Mouse (Mus musculus): Measurements from ENCODE around the gene Dlg4. TPM values are rescaled to one million over a fixed set of nuclear protein-coding genes. Genes with fewer than 3 reads are reported as not detected.

The Dlg4 gene
- polyA plus RNA-seq, 1 experiment = 0.10 TPM

- Histone ChIP-seq H3K4me1 (ENCODE audit: control insufficient read depth) (peaks cover 69% of the 10 kb centered on the region), H3K4me3 (replicated peaks) (peak overlapping the region; percentile 85), H3K36me3 (ENCODE audit: control insufficient read depth) (peaks cover 57% of the 10 kb centered on the region), H3K9me3 (ENCODE audit: control insufficient read depth, low read length) (no peaks in the 10 kb centered on the region), H3K27me3 (ENCODE audit: control insufficient read depth) (no peaks in the 10 kb centered on the region)
- TF ChIP-seq GATA1 (IDR thresholded peaks at IDR 0.05; ENCODE audit: low read length) = no peak
- no peak for TF ChIP-seq TAL1 (IDR thresholded peaks at IDR 0.05; ENCODE audit: low read length)
Measured at GRCm38 (mm10) chr11:69994401-69995090, 22.2 kb upstream of the Dlg4 start.

GRCm38 (mm10) chr11:69995391-69995960 lies 21.3 kb upstream of the Dlg4 start, which contains the start of gene Phf23:
Gene Phf23 (plus strand): TSS chr11:69995777.
- Histone ChIP-seq H3K4me1 (ENCODE audit: control insufficient read depth) (peaks cover 70% of the 10 kb centered on the region), H3K9me3 (ENCODE audit: control insufficient read depth, low read length) (no peaks in the 10 kb centered on the region), H3K36me3 (ENCODE audit: control insufficient read depth) (peaks cover 59% of the 10 kb centered on the region), H3K4me3 (replicated peaks) (peak within 1 kb of the TSS; percentile 85), H3K27me3 (ENCODE audit: control insufficient read depth) (no peaks in the 10 kb centered on the region)
- TF ChIP-seq TAL1 (IDR thresholded peaks at IDR 0.05; ENCODE audit: low read length) (no peak), GATA1 (IDR thresholded peaks at IDR 0.05; ENCODE audit: low read length) (no peak)

GRCm38 (mm10) chr11:69996161-69997061 lies 20.3 kb upstream of the Dlg4 start:
- Histone ChIP-seq H3K36me3 (ENCODE audit: control insufficient read depth) (peaks cover 59% of the 10 kb centered on the region), H3K4me1 (ENCODE audit: control insufficient read depth) (peaks cover 71% of the 10 kb centered on the region)

GRCm38 (mm10) chr11:69997070-69997509 lies 19.7 kb upstream of the Dlg4 start:
- Histone ChIP-seq H3K36me3 (ENCODE audit: control insufficient read depth) (peaks cover 60% of the 10 kb centered on the region), H3K4me3 (replicated peaks) (peak overlapping the region; percentile 85), H3K27me3 (ENCODE audit: control insufficient read depth) (no peaks in the 10 kb centered on the region), H3K4me1 (ENCODE audit: control insufficient read depth) (peaks cover 75% of the 10 kb centered on the region), H3K9me3 (ENCODE audit: control insufficient read depth, low read length) (no peaks in the 10 kb centered on the region)
- TF ChIP-seq TAL1 (IDR thresholded peaks at IDR 0.05; ENCODE audit: low read length) (no peak), GATA1 (IDR thresholded peaks at IDR 0.05; ENCODE audit: low read length) (no peak)

More at GRCm38 (mm10) chr11:69996161-69997061, 20.3 kb upstream of the Dlg4 start:
- TF ChIP-seq GATA1 (IDR thresholded peaks at IDR 0.05; ENCODE audit: low read length) (no peak), TAL1 (IDR thresholded peaks at IDR 0.05; ENCODE audit: low read length) (no peak)
- Histone ChIP-seq H3K9me3 (ENCODE audit: control insufficient read depth, low read length) (no peaks in the 10 kb centered on the region), H3K27me3 (ENCODE audit: control insufficient read depth) (no peaks in the 10 kb centered on the region), H3K4me3 (replicated peaks) (peak overlapping the region; percentile 85)

GRCm38 (mm10) chr11:69998567-69999491 lies 17.9 kb upstream of the Dlg4 start:
- peaks cover 46% of the 10 kb centered on the region for H3K36me3 ChIP-seq (ENCODE audit: control insufficient read depth)
- H3K4me1 ChIP-seq (ENCODE audit: control insufficient read depth) = peaks cover 74% of the 10 kb centered on the region
- no peaks in the 10 kb centered on the region for H3K27me3 ChIP-seq (ENCODE audit: control insufficient read depth)
- TF ChIP-seq GATA1 (IDR thresholded peaks at IDR 0.05; ENCODE audit: low read length) = no peak
- no peak for TF ChIP-seq TAL1 (IDR thresholded peaks at IDR 0.05; ENCODE audit: low read length)
- H3K9me3 ChIP-seq (ENCODE audit: control insufficient read depth, low read length) = no peaks in the 10 kb centered on the region
- H3K4me3 ChIP-seq (replicated peaks) = peak overlapping the region; percentile 85

- H3K36me3 ChIP-seq (ENCODE audit: control insufficient read depth) = peaks cover 39% of the 10 kb centered on the region
Measured at GRCm38 (mm10) chr11:69999666-70000065, 17.1 kb upstream of the Dlg4 start.

GRCm38 (mm10) chr11:70000396-70000898 lies 16.3 kb upstream of the Dlg4 start, which contains the start of gene Dvl2:
Gene Dvl2 (plus strand): TSS chr11:70000595.
- Histone ChIP-seq H3K36me3 (ENCODE audit: control insufficient read depth) (peaks cover 40% of the 10 kb centered on the region), H3K9me3 (ENCODE audit: control insufficient read depth, low read length) (no peaks in the 10 kb centered on the region), H3K27me3 (ENCODE audit: control insufficient read depth) (no peaks in the 10 kb centered on the region), H3K4me1 (ENCODE audit: control insufficient read depth) (peaks cover 60% of the 10 kb centered on the region), H3K4me3 (replicated peaks) (peak within 1 kb of the TSS; percentile 88)
- TF ChIP-seq TAL1 (IDR thresholded peaks at IDR 0.05; ENCODE audit: low read length) (no peak), GATA1 (IDR thresholded peaks at IDR 0.05; ENCODE audit: low read length) (no peak)

More at GRCm38 (mm10) chr11:69999666-70000065, 17.1 kb upstream of the Dlg4 start:
- no peaks in the 10 kb centered on the region for H3K27me3 ChIP-seq (ENCODE audit: control insufficient read depth)
- peak overlapping the region; percentile 88 for H3K4me3 ChIP-seq (replicated peaks)
- H3K4me1 ChIP-seq (ENCODE audit: control insufficient read depth) = peaks cover 66% of the 10 kb centered on the region
- no peaks in the 10 kb centered on the region for H3K9me3 ChIP-seq (ENCODE audit: control insufficient read depth, low read length)
- no peak for TF ChIP-seq TAL1 (IDR thresholded peaks at IDR 0.05; ENCODE audit: low read length)
- no peak for TF ChIP-seq GATA1 (IDR thresholded peaks at IDR 0.05; ENCODE audit: low read length)

GRCm38 (mm10) chr11:70001159-70001558 lies 15.6 kb upstream of the Dlg4 start:
- TF ChIP-seq GATA1 (IDR thresholded peaks at IDR 0.05; ENCODE audit: low read length) = no peak
- no peak for TF ChIP-seq TAL1 (IDR thresholded peaks at IDR 0.05; ENCODE audit: low read length)
- no peaks in the 10 kb centered on the region for H3K9me3 ChIP-seq (ENCODE audit: control insufficient read depth, low read length)
- H3K4me1 ChIP-seq (ENCODE audit: control insufficient read depth) = peaks cover 60% of the 10 kb centered on the region
- H3K4me3 ChIP-seq (replicated peaks) = peak overlapping the region; percentile 88
- H3K36me3 ChIP-seq (ENCODE audit: control insufficient read depth) = peaks cover 47% of the 10 kb centered on the region
- H3K27me3 ChIP-seq (ENCODE audit: control insufficient read depth) = no peaks in the 10 kb centered on the region
